Mouse (Mus musculus): ENCODE data around the gene Ptpn5.

GRCm38 (mm10) chr7:47165028-47165427, 31.5 kb upstream of the Ptpn5 start:
- TF ChIP-seq POLR2A (IDR thresholded peaks at IDR 0.05; ENCODE audit: insufficient read depth, low read depth, low read length) (no peak), EP300 (IDR thresholded peaks at IDR 0.05; ENCODE audit: insufficient read depth, low read depth, low read length) (no peak)
